Mouse (Mus musculus) T-cell, adult 66 days (primary cell): ENCODE results near the gene F2rl2. TPM values are rescaled to one million over a fixed set of nuclear protein-coding genes. Genes with fewer than 3 reads are reported as not detected.

ENCODE experiments used
- total RNA-seq, 2 experiments: library from RNA; stranded (reverse); gene quantifications; 3 replicates in 1 of 2; 4 replicates in 1 of 2; pipeline ENCODE4 v1.2.4; 2023

Gene F2rl2
- 1 to 10 TPM; 1.8 to 2.9 TPM for total RNA-seq

GRCm38 (mm10) chr13:95696654-95697163 is at the start of gene F2rl2:
Gene F2rl2 (plus strand): TSS chr13:95696853.

Other genes starting within 250 kb of the F2rl2 start
- gene S100z, start 218.1 kb upstream of the F2rl2 start, total RNA-seq = not detected
- gene F2rl1, start 171.6 kb upstream of the F2rl2 start, total RNA-seq = 10 to 100 TPM; 27.6 to 32.0 TPM
- 10 to 100 TPM; 32.3 to 38.1 TPM for gene F2r, start 78.4 kb upstream of the F2rl2 start, total RNA-seq
- 10 to 100 TPM; 64.1 to 65.5 TPM for gene Iqgap2, start 195.1 kb downstream of the F2rl2 start, total RNA-seq